In genomic region chrX:48903744-48904143, GRCm38 (mm10) we compare ENCODE assay signal across 23 mouse cellular contexts. TPM values are rescaled to one million over a fixed set of nuclear protein-coding genes. Genes with fewer than 3 reads are reported as not detected.
DNase-seq lines count a peak whose midpoint lies in the region; ATAC-seq and TF ChIP-seq lines count a peak whose summit lies in the region.
"Had no signal": no experiment of that assay in that cellular context is flagged by ENCODE, and none has a peak within 500 bp of the region (broad histone marks: within the 10 kb centered on the region; RNA-seq: fewer than 3 reads in every experiment).

No protein-coding gene starts in this region.

- peak; percentile 43 for TF ChIP-seq CTCF in gastrocnemius, adult 2 months (IDR thresholded peaks at IDR 0.05)

- no peak overlapping the region for H3K4me3 ChIP-seq in gastrocnemius, adult 2 months
- H3K4me3 ChIP-seq in liver, embryonic 12.5 days = no peak overlapping the region
- H3K4me3 ChIP-seq: forebrain, embryonic 10.5 days; heart, embryonic 12.5 days; hindbrain, embryonic 10.5 days; lung, embryonic 15.5 days had no signal

- H3K9me3 ChIP-seq in liver, embryonic 12.5 days (replicated peaks) = no peaks in the 10 kb centered on the region
- H3K9me3 ChIP-seq: forebrain, embryonic 10.5 days; heart, embryonic 12.5 days; hindbrain, embryonic 10.5 days; lung, embryonic 15.5 days had no signal

- no peaks in the 10 kb centered on the region for H3K4me1 ChIP-seq in liver, embryonic 12.5 days
- H3K4me1 ChIP-seq: forebrain, embryonic 10.5 days; heart, embryonic 12.5 days; hindbrain, embryonic 10.5 days; lung, embryonic 15.5 days had no signal

- H3K27ac ChIP-seq in gastrocnemius, adult 2 months = no peak overlapping the region
- H3K27ac ChIP-seq in liver, embryonic 12.5 days = no peak overlapping the region
- H3K27ac ChIP-seq: forebrain, embryonic 10.5 days; hindbrain, embryonic 10.5 days; lung, embryonic 15.5 days had no signal

- no peak overlapping the region for H3K4me2 ChIP-seq in liver, embryonic 12.5 days
- H3K4me2 ChIP-seq: heart, embryonic 12.5 days; lung, embryonic 15.5 days had no signal

- intact Hi-C loops in gastrocnemius, adult 2 months (cut with DNase I) = no loop called here

- 60% methylated on average over 3 of the region's 3 CpGs for WGBS in liver, embryonic 12.5 days (ENCODE audit: insufficient replicate concordance)

- no peak overlapping the region for H3K9ac ChIP-seq in liver, embryonic 12.5 days
- H3K9ac ChIP-seq: heart, embryonic 12.5 days; lung, embryonic 15.5 days had no signal

- ATAC-seq in liver, embryonic 12.5 days = no peak
- ATAC-seq: intestine, embryonic 16.5 days; midbrain, embryonic 16.5 days had no signal

- H3K27me3 ChIP-seq in liver, embryonic 12.5 days (replicated peaks) = no peaks in the 10 kb centered on the region
- H3K27me3 ChIP-seq: heart, embryonic 12.5 days; lung, embryonic 15.5 days had no signal

- DNase-seq in gastrocnemius, adult 2 months = no peak
- DNase-seq in gastrocnemius, adult 18-20 months (ENCODE audit: low spot score) = no peak
- DNase-seq in liver (peak; percentile 8), 416B (ENCODE audit: low read depth) (peak; percentile 10), R1 (ENCODE audit: low read depth, low spot score) (peak; percentile 19)
- no peak for DNase-seq in yolk sac, embryonic 10.5 days (ENCODE audit: low spot score)
- no peak for DNase-seq in ovary, postnatal 36 days (ENCODE audit: low spot score)
- DNase-seq: cerebellum, adult 2 months; gastrocnemius, postnatal 36 days; right cerebral cortex, postnatal 25 days had no signal

- H3K36me3 ChIP-seq in liver, embryonic 12.5 days = no peaks in the 10 kb centered on the region
- H3K36me3 ChIP-seq: forebrain, embryonic 10.5 days; heart, embryonic 12.5 days; hindbrain, embryonic 10.5 days; lung, embryonic 15.5 days had no signal

RNA-seq across cellular contexts. Expression of gene Gm595, which starts 26.2 kb away (rescaled TPM):
- not detected for total RNA-seq in gastrocnemius, adult 2 months (2021)
- total RNA-seq in gastrocnemius, adult 18-20 months (2021) = not detected
- polyA plus RNA-seq in liver, embryonic 12.5 days (2016; fragmentation: Nextera tagmentation; extraction: Ambion mirVana) = 0.12 and 0.25 TPM in 2 replicates
- total RNA-seq: gastrocnemius, postnatal 36 days; megakaryocyte, adult 5-6 weeks had no signal
- polyA plus RNA-seq: cerebellum, adult 2 months; embryonic facial prominence, embryonic 14.5 days; forebrain, embryonic 10.5 days; frontal cortex, adult 2 months; heart, embryonic 12.5 days; hindbrain, embryonic 10.5 days; intestine, embryonic 16.5 days; large intestine, adult 2 months; limb, embryonic 11.5 days; lung, embryonic 15.5 days; midbrain, embryonic 16.5 days; neural tube, embryonic 11.5 days had no signal

Comparison
In these comparisons a context has a peak if more than half of its experiments do, and no peak if none do; other contexts are left out.
1. DNase-seq: peak in liver (single experiment), 416B (single experiment) and R1 (single experiment); none in gastrocnemius, adult 2 months (single experiment), gastrocnemius, adult 18-20 months (single experiment), yolk sac, embryonic 10.5 days (single experiment) and ovary, postnatal 36 days (single experiment).